Mouse (Mus musculus): ENCODE data around the gene Rin3. TPM values are rescaled to one million over a fixed set of nuclear protein-coding genes. Genes with fewer than 3 reads are reported as not detected.

The Rin3 gene
- polyA plus RNA-seq, 1 experiment = 9.1 TPM

- DNase-seq (ENCODE audit: low read depth, low spot score) = no peak
- WGBS = 53% methylated on average over 19 of the region's 19 CpGs
Measured at GRCm38 (mm10) chr12:102395998-102396991, 113.4 kb downstream of the Rin3 start.

- no peak for DNase-seq (ENCODE audit: low read depth, low spot score)
- WGBS = 84% methylated on average over 4 of the region's 4 CpGs
Measured at GRCm38 (mm10) chr12:102398588-102398987, 115.7 kb downstream of the Rin3 start.

GRCm38 (mm10) chr12:102413171-102413570, 130.3 kb downstream of the Rin3 start:
- 93% methylated on average over 13 of the region's 13 CpGs for WGBS
- DNase-seq (ENCODE audit: low read depth, low spot score) = no peak

DNA sequence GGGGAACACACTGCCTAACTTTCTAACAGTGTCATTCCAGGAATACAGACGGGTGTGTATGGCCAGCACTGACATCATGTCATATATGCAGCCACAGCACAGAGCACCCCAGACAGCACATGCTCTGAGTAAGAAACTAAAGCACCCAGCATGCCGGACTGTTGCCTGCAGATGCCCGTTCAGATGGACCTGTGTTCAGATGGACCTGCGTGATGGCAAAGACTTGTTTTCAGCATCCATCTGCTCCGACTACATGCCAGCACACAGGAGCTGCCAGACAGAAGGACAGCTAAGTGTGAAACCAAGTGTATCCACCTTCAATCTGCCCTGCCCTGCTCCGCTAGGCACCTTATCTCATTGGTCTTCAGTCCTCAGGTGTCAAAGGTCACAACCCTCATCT, 131.8 kb downstream of the Rin3 start:
- no peak for DNase-seq (ENCODE audit: low read depth, low spot score)
- 87% methylated on average over 6 of the region's 6 CpGs for WGBS

- DNase-seq (ENCODE audit: low read depth, low spot score) = no peak
- 46% methylated on average over 7 of the region's 7 CpGs for WGBS
Measured at GRCm38 (mm10) chr12:102416391-102416837, 133.6 kb downstream of the Rin3 start.

GRCm38 (mm10) chr12:102416955-102417510, 134.2 kb downstream of the Rin3 start:
- no peak for DNase-seq (ENCODE audit: low read depth, low spot score)
- WGBS = 74% methylated on average over 7 of the region's 7 CpGs

- DNase-seq (ENCODE audit: low read depth, low spot score) = no peak
Measured at GRCm38 (mm10) chr12:102417701-102418100, 134.9 kb downstream of the Rin3 start.

DNA sequence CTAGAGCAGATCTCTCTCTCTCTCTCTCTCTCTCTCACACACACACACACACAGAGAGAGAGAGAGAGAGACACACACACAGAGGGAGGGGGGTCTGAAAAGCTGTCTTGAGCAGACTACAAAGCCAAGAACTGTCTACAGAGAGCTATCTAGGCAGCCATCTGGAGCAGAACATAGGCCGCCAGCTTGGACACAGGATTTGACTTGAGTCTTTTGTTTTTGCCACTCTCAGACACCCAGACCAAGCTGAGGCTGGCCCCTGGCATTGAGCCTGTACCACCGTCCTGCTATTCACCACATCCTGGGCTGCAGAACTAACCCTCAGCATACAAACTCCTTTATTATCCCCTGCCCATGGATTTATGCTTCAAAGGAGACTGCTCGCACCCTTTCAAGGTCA, 136.7 kb downstream of the Rin3 start:
- no peak for DNase-seq (ENCODE audit: low read depth, low spot score)
- 63% methylated on average over 3 of the region's 3 CpGs for WGBS

More at GRCm38 (mm10) chr12:102417701-102418100, 134.9 kb downstream of the Rin3 start:
- WGBS = 71% methylated on average over 6 of the region's 6 CpGs

- no peak for DNase-seq (ENCODE audit: low read depth, low spot score)
- 59% methylated on average over 10 of the region's 10 CpGs for WGBS
Measured at GRCm38 (mm10) chr12:102420168-102420890, 137.5 kb downstream of the Rin3 start.

GRCm38 (mm10) chr12:102422065-102422464, 139.2 kb downstream of the Rin3 start:
- DNase-seq (ENCODE audit: low read depth, low spot score) = no peak
- 65% methylated on average over 6 of the region's 6 CpGs for WGBS

- WGBS = 80% methylated on average over 11 of the region's 11 CpGs
- no peak for DNase-seq (ENCODE audit: low read depth, low spot score)
Measured at GRCm38 (mm10) chr12:102422623-102423320, 139.9 kb downstream of the Rin3 start.

DNA sequence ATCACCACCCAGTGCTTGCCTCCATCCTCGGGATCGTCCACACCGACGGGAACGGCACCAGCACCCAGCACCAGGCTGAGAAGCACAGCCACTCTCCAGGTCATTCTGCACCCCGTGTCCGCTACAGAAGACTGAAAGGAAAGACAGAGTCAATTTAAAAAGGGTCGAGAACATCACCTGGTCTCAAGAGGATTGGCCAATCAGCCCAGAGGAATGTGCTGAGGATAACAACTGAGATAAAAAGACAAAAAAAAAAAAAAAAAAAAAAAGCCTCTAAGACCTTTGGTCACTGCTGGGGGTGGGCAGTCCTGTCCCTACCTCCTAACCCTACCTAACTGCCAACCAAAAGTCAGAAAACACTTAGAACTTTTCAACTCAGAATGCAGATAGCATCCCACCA, 140.8 kb downstream of the Rin3 start:
- WGBS = 95% methylated on average over 8 of the region's 8 CpGs
- no peak for DNase-seq (ENCODE audit: low read depth, low spot score)

GRCm38 (mm10) chr12:102424456-102424855, 141.6 kb downstream of the Rin3 start:
- no peak for DNase-seq (ENCODE audit: low read depth, low spot score)
- 34% methylated on average over 2 of the region's 2 CpGs for WGBS

DNA sequence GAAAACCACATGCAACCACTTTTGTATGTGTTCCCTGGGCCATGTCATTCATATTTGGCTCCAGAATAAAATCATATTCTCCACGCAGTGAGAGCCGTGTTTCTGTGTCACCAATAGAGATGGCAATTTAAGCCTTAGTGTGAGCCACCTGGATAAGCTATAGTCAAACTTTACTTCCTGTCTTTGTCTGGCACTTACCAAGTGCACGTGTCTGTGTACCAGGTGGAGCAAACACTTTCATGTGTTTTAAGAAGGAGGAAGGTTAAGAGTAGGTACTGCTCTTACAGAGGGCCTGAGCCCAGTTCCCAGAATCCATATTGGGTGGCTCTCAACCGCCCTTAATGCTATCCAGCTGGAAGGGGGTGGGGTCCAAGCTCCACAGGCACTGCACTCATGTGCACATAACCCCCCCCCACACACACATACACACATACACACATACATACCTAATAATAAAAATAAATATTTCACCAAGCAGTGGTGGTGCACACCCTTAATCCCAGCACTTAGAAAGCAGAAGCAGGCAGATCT, 142.3 kb downstream of the Rin3 start:
- 61% methylated on average over 4 of the region's 4 CpGs for WGBS
- no peak for DNase-seq (ENCODE audit: low read depth, low spot score)

- 77% methylated on average over 7 of the region's 7 CpGs for WGBS
Measured at GRCm38 (mm10) chr12:102426285-102426684, 143.4 kb downstream of the Rin3 start.

GRCm38 (mm10) chr12:102429656-102430055, 146.8 kb downstream of the Rin3 start:
- no peak for DNase-seq (ENCODE audit: low read depth, low spot score)
- 85% methylated on average over 5 of the region's 5 CpGs for WGBS

More at GRCm38 (mm10) chr12:102426285-102426684, 143.4 kb downstream of the Rin3 start:
- no peak for DNase-seq (ENCODE audit: low read depth, low spot score)

DNA sequence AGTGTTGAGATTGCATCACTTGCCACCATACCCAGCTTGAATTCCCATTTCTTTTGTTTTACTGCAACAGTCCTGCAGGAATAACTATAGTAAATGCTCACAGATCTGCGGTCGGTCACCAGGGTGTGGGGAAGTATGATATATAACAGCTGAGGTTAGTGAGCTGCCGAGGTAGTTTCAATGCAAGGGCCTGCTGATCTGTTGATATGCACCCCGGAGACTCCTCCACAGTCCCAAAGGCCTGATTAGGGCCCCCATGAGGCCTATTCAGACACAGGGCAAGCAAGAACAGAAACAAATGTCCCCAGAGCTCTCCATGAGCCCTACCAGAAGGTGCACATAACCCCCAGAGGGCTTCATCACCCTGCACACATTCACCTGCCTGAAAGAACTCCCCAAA, 147.4 kb downstream of the Rin3 start:
- 81% methylated on average over 4 of the region's 4 CpGs for WGBS
- DNase-seq (ENCODE audit: low read depth, low spot score) = no peak

DNA sequence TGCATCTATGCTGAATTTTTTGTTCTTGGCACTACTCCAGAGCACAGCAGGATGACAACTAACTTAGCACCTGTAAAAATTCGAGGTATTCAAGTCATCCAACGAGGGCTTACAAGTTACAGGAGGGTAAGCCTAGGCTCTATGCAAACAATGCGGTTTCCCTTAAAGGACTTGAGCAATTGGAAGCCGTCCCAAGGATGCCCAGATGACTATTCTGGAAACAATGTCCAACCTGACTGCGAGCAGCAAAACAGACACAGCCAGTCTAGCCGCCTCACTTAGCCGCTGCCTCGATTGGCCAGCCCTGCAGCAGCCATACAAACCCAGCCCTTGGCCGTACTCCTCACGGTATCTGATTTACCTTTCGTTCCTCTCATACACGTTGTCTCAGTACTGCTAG, 149.4 kb downstream of the Rin3 start:
- WGBS = 73% methylated on average over 12 of the region's 12 CpGs

DNA sequence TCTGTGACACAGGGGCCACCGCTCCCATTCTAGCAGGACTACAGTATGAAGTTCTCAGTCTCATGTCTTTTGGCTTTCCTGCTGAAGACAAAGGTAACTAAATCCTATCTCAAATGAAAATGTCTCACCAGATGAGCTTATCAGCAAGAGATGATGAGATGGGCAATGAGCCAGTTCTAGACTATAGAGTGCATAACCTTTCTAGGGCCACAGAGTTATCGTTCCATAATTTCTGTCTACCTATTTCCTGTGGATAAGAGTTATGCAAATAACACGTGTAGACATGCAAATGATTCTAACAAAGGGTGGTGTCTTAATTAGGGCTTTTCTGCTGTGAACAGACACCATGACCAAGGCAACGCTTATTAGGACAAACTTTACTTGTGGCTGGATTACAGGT, 151.3 kb downstream of the Rin3 start:
- DNase-seq (ENCODE audit: low read depth, low spot score) = no peak
- WGBS = 73% methylated on average over 4 of the region's 4 CpGs

More for the DNA sequence above, 149.4 kb downstream of the Rin3 start:
- no peak for DNase-seq (ENCODE audit: low read depth, low spot score)

Data from large intestine, adult 2 months (tissue).